Mouse (Mus musculus) right cerebral cortex, postnatal 14 days (tissue): ENCODE measurements around the gene Cluap1.
"Not testable (repeated sequence)": the region's sequence is repeated elsewhere in the genome, so short reads cannot be mapped to it uniquely, and the experiment has no call there.

ENCODE experiments used
- DNase-seq: peaks from one replicate; pipeline ENCODE4 v3.0.0; 2022

The Cluap1 gene

GRCm38 (mm10) chr16:3951141-3951540, 42.5 kb downstream of the Cluap1 start:
- no peak for DNase-seq

- no peak for DNase-seq
Measured at GRCm38 (mm10) chr16:3956369-3956768, 47.8 kb downstream of the Cluap1 start.

- no peak for DNase-seq
Measured at GRCm38 (mm10) chr16:3959261-3959660, 50.7 kb downstream of the Cluap1 start.

GRCm38 (mm10) chr16:3964990-3965389, 56.4 kb downstream of the Cluap1 start:
- DNase-seq: no peak

GRCm38 (mm10) chr16:3965534-3965933, 56.9 kb downstream of the Cluap1 start:
- no peak for DNase-seq

- not testable (repeated sequence) for DNase-seq
Measured at GRCm38 (mm10) chr16:3974456-3974855, 65.9 kb downstream of the Cluap1 start.

- DNase-seq: no peak
Measured at GRCm38 (mm10) chr16:3975658-3976057, 67.1 kb downstream of the Cluap1 start.

GRCm38 (mm10) chr16:3976251-3976671, 67.7 kb downstream of the Cluap1 start, which contains the start of gene Nlrc3:
TSS of gene Nlrc3 (minus strand) at chr16:3976632.
- DNase-seq: no peak

GRCm38 (mm10) chr16:3976712-3977111, 68.1 kb downstream of the Cluap1 start:
- DNase-seq: no peak

- no peak for DNase-seq
Measured at GRCm38 (mm10) chr16:3982173-3982572, 73.6 kb downstream of the Cluap1 start.

GRCm38 (mm10) chr16:3983146-3983700, 74.6 kb downstream of the Cluap1 start:
- no peak for DNase-seq

GRCm38 (mm10) chr16:3988410-3988809, 79.8 kb downstream of the Cluap1 start:
- DNase-seq: no peak
